Mouse (Mus musculus) kidney, adult 11 months (tissue): ENCODE results near the gene Vamp2.

Source experiments
- DNase-seq: peaks from one replicate; pipeline ENCODE4 v3.0.0; 2022

The Vamp2 gene

DNA sequence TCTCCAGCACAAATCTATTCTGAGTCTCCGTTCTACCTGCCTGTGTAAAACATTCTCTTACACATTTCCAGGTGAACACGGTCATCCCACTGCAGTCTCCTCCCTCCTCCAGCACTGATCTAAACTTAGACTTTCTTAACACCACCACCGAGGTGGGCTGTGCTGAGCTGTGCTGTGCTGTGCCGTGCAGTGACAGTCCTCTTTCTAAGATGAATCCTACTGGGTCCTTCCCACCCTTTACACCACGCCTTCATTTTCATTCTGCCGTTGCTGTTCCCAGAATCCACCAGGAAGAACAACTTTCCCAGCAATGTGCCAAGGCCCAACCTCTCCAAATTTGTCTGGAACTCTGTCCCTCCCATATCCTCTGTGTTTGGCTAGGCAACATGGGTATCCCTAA lies 1.9 kb upstream of the Vamp2 start:
- DNase-seq = no peak

DNA sequence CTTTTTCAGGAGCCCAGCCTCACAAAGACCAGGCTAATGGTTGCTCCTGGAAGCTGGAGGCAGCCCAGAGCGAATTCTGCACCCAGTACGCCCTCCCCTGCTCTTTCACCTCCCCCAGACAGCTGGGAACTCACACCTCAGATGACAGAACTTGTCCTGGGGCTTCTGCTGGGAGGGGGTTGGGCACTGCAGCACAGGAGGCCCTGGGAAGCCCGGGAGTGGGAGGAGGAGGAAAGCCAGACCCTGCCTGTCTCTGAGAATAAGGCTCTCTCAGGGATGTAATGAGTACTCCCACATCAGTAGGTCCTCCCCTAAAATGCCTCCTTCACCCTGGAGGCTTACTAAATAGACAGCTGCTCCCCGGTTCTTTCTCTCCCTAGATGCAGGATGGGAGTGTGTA lies 1.2 kb upstream of the Vamp2 start:
- no peak for DNase-seq

DNA sequence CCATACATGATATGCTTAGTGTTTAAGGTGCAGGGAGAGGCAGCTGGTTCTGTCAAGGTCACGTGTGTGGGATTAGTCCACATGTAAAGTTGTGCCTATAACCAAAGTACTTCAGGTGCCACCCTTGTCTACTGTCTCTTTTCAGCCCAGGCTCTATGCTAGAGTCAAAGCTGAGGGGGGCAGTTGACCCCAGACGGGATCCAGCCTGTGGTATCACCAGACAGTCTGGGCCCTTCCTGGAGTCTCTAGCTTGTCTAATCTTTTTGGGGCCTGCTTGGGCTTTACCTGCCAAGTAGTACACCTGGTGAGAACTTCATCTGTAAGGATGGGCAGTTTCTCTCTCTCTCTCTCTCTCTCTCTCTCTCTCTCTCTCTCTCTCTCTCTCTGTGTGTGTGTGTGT lies 693 bp upstream of the Vamp2 start:
- peak; percentile 10 for DNase-seq

GRCm38 (mm10) chr11:69088856-69089615 lies 746 bp downstream of the Vamp2 start:
- no peak for DNase-seq

- peak; percentile 53 for DNase-seq
Measured at GRCm38 (mm10) chr11:69089616-69090290, 1.5 kb downstream of the Vamp2 start.

DNA sequence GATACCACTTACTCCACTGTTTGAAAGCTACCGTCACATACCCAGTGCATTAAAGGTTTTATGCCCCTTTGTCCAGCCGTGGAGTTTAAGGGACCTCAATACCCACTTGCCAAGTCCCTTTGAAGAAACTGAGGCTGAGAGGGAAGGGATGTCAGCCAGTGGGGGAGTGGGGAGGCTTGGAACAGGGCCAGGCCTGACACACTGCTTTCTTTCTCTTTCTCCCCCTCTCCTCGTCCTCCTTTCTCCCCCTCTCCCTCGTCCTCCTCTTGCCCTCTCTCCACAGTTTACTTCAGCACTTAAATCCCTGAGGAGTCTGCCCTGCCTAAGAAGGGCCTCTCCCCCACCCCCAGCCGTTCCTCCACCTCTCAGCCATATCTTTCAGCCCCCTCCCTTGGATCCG lies 2.1 kb downstream of the Vamp2 start:
- DNase-seq = no peak

DNA sequence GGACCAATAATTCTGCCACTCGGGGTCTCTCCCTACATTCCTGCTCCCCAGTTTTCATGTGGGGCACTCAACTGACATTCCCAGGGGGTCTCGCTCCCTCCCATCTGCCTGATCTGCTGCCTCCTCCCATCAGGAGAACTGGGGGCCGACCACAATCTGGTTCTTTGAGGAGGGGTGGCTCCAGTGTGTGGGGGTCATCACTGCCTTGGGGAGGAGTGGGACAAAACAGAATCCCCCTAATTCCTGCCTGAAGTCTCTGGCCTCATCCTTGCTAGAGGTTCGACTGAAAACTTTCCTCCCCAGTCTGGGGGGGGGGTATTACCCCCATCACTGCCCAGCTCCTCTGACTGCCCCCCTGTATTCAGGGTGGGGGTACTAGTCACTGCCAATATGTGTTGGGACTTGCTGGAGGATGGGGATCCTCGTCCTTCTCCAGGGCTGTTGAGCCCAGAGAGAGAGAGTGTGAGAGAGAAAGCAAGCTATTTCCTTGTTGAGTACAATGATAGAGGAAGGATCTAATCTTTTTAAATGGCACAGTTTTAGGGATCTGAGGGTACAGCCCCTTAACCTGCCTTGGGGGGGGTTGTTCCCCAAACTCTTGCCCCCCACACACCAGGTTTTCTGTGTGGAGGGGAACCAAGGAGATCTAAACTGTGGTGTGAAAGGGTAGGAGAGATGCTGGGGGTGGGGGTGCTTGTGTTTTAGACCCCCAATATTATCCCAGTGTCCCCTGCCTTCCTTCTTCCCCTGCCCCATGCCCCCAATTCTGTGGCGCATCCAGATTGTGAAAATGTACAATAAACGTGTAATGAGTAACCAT lies 3.5 kb downstream of the Vamp2 start:
- DNase-seq = peak; percentile 24

DNA sequence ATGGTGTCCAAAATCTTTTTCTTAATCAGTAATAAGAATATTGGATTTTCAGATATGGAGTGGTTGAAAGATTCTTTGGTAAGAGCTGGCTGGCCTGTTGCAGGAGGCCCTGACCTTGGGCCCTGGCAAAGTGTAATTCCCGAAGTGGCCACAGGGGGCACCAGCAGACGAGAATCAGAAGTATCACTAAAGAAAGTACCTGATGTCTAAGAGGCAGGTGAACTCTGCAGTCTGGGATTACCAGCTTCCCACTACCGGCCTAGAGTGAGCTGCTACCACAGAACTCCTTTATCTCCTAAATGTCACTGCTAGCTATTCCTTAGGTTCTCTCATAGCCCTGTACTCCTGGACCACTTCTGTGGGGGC lies 4.1 kb downstream of the Vamp2 start:
- peak; percentile 91 for DNase-seq

DNA sequence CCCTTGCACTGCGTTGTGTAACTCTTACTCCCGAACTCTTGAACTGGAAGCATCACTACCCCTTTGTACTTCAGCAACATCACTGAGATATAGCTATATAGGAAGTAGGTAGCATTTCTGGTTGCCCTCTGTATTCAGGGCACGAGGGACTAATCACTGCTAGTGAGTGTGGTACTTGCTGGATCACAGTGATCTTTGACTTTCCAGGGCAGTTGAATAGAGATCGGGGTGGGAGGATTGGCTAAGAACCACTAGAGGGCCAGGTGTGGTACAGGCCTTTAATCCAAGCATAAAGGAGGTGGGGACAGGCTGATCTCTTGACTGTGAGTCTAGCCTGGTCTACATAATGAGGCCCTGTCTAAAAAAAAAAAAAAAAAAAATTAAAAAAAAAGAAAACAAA lies 4.6 kb downstream of the Vamp2 start:
- peak; percentile 34 for DNase-seq

GRCm38 (mm10) chr11:69093856-69094255 lies 5.6 kb downstream of the Vamp2 start:
- peak; percentile 30 for DNase-seq

DNA sequence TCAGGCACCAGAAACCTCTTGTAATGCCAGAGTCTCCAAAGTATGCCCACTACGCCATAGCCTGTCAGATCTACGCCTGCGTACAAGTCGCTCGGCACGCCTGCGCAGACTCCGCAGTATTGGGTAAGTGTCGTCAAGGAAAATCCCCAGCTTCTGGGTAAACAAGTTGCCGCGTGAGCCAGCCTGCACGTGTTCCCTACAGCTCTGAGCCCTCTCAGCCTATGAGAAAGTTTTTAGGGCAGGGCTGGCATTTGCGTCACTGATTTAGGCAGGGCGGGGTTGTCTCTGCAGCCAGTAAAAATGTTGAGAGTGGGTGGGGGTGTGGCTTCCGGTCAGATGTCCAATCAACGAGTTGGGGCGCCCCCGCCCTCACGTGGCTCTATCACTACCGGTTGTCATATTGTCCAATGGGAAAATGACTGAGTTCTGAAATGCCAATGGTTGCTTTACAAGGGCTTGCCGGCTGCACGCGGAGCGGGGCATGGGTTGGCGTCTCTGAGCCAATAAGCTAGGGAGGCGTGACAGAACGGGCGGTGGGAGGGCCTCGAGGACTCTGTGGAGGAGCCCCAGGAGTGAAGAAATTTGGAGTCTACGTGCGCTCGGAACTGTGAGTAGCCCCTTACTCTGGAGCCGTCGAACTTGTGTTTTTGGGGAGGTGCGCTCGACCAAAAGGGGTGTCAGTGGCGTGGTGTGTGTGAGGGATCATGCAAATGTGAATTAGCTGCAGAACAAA lies 6.6 kb downstream of the Vamp2 start, which contains the start of gene Per1:
Per1 (plus strand) TSS at position 521 of the 733 bp plus-strand sequence.
- peak; percentile 100 for DNase-seq

- DNase-seq = peak; percentile 46
Measured at GRCm38 (mm10) chr11:69095511-69096231, 7.4 kb downstream of the Vamp2 start.

DNA sequence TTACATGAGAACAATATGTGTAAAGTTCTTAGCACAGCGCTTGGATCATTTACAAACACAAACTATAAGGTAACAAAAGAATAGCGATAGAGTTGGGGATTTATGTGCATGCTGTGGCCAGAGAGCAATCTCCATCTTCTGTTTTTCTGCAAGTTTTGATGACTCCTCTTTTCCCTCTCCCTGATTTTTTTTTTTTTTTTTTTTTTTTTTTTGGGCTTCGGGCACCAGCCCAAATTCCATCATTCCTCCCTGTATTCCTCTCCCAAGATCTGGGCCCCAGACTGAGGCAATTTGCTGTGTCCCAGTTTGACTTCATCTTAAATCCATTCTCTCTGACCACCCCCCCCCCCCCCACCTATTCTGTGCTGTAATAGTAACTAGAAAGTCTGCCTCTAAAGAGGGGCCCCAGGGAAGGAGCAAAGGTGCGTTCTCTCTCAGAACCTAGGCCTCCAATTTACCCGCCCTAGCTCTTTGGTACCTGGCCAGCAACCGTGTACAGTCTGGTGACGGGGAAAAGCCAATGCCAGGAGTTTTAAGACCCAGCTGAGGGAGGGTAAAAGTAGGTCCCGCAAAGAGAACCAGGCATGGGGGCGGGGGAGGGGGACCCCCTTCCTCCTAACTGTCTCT lies 8.2 kb downstream of the Vamp2 start:
- DNase-seq = no peak

- peak; percentile 99 for DNase-seq
Measured at GRCm38 (mm10) chr11:69096987-69097900, 9.0 kb downstream of the Vamp2 start.

DNA sequence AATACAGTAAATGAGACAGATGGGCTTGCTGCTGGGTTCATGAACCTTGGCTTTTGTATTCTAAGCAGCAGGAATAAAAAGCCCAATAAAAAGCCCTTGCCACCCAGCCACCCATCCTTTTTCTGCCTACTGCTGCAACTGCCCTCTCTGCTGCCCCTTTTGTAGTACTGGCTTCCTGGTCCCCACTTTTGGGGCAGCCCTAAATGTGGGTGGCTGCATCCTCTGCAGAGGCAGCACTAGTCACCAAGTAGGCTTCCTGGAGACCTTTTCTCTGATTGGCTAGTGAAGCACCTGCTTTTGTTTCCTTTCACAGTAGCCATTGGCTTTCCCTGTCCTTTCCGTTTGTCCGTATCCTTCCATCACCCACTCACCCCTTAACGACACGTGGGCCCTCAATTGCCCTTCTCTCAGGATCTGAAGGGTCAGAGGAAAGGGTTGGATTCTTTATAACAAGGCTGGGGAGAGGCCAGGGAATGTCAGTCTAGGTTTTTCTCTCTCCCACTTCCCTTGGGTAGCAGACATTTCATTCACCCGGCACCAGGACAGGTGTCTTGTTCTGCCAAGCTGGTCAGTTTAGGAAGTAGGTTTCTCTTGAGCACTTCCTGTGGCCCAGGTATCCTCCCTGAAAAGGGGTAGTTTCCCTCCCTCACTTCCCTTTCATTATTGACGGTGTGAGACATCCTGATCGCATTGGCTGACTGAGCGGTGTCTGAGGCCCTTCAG lies 9.9 kb downstream of the Vamp2 start:
- no peak for DNase-seq

GRCm38 (mm10) chr11:69098762-69099091 lies 10.4 kb downstream of the Vamp2 start:
- peak; percentile 98 for DNase-seq

GRCm38 (mm10) chr11:69099177-69099914 lies 11.1 kb downstream of the Vamp2 start:
- DNase-seq = peak; percentile 72

GRCm38 (mm10) chr11:69099915-69100345 lies 11.6 kb downstream of the Vamp2 start:
- DNase-seq = peak; percentile 87
